Mouse (Mus musculus) frontal cortex, postnatal 14 days (tissue): Measurements from ENCODE around the gene Nfe2l1.
"Not testable (repeated sequence)": the region's sequence is repeated elsewhere in the genome, so short reads cannot be mapped to it uniquely, and the experiment has no call there.

Experiments
- DNase-seq, 2 experiments: peaks; one replicate each; pipeline ENCODE4 v3.0.0; 2022; ENCODE audit warnings: low spot score in 2 of 2

Gene Nfe2l1

DNA sequence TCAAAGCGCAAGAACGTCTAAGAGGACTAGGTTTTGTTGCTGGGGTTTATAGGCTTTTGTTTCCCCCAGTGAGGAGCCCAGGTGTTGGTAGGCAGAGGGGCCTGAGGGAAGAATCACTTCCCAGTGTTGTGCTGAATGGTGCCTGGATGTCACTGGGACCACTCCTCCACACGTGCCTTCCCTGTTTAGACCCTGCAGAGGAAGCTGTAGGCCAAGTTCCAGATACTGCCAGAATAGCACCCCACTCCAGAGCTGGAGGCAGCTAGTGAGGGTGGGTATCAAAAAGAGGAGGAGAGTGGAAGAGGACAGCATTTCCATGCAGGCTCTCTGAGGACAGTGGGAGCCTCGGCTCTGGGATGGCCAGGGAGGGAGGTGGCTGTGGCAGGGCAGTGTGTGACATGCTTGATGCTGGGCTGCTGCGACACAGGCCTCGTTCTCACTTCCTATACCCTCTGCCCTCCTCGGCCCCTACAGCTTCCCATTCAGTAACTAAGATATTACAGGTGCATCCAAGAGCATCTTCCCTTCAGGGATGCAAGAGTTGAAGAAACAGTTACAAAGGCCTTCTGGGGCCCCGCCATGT lies 11.5 kb downstream of the Nfe2l1 start:
- DNase-seq, result no peak

DNA sequence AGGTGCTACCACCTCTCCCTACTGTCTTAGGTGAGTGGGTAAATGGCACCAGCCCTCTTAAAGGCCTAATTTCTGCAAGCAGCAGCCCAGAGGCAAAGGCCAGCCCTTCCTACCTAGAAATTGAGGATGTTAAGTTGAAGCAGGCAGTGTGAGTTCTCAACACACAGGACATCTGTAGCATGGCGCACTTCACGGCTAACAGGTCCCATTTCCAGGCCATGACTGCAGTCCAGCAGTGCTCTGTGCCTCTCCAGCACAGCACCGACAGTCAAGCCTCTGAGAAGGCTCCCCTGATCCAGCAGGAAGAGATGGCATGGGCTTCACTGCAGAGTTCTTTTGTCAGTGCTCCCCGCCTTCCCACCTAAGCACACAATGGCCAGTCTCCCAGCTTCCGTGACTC lies 12.8 kb downstream of the Nfe2l1 start:
- no peak for DNase-seq

DNA sequence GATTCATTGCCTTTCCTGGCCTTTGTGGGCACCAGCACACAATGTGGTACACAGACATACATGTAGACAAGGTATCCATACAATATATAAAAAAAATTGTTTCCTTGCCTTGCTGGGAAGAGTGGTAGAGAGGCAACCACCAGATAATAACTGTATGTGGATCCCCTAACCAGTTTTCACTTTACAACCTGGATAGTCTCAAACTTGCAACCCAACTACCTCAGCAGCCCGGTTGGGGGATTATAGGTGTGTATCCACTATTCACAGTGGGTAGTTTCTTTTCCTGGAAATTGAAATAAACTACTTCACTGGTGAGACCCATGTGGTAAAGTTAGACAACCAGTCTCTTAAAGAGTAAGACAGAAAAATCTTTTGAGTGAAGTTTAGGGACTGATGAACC lies 13.3 kb downstream of the Nfe2l1 start:
- DNase-seq, result no peak

DNA sequence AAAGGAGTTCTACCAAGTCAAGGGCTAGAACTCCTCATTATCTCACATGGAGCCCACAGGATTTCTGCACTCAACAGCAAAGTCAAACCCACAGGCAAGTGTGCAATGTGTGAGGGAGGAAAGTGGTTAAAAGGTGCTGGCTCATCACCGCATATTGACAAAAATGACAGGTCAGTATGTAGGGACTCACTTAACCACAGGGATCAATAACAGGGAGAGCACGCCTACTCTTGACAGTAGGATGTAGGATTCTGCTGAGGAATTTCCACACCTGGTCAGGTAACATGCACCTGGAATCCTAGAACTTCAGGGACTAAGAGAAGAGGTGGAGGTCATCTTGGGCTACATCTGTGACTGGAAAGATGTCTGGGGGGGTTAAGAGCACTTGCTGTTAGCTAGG lies 13.9 kb downstream of the Nfe2l1 start:
- DNase-seq, result no peak

DNA sequence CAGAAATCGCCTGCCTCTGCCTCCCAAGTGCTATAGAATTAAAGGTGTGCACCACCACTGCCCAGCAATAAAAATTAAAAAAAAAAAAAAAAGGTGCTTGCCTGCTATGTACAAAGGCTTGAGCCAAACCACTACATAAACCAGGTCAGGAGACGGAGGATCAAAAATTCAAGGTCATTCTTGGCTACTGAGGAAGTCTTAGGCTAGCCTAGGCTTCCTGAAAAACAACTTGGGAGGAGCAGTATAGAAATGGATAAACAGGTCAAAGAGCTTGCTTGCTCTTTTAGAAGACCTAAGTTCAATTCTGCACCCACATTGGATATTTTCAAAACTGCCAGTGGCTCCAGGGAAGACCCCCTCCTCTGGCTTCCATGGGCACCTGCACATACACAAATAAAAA lies 15.3 kb downstream of the Nfe2l1 start:
- DNase-seq, result no peak

DNA sequence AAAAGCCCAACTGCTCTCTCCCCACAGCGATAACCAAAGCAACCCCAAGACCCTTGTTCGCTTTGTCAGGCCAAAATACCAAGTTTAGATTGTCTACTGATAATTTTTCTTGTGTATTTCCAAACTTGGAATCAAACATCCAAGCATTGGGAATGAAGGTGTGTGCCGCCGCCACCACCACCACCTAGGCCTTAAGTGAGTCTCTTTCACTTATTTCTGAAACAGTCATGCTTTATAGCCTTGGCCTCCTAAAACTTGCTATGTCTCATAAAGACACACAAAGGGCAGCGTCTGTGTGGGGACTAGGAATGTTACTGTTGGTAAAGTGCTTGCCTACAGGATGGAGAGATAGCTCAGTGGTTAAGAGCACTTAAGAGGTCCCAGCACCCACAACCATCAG lies 15.8 kb downstream of the Nfe2l1 start:
- DNase-seq, result no peak

DNA sequence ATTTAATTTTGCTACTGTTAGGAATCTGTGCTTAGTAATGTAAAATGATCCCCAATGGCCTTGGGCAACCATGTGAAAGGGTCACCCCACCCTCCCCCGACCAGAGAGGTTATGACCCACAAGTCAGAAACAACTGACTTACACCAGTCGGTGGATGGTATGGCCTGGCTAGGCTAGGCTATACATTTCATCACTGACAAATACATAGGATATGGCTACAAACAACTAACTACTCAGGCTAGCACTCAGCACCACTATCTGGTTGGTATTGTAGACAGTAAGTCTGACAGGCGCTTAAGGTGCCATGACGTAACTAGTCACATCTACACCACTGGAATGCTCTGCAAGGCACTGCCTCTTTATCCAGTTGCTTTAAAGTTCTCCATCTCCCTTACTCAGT lies 16.3 kb downstream of the Nfe2l1 start:
- no peak for DNase-seq

DNA sequence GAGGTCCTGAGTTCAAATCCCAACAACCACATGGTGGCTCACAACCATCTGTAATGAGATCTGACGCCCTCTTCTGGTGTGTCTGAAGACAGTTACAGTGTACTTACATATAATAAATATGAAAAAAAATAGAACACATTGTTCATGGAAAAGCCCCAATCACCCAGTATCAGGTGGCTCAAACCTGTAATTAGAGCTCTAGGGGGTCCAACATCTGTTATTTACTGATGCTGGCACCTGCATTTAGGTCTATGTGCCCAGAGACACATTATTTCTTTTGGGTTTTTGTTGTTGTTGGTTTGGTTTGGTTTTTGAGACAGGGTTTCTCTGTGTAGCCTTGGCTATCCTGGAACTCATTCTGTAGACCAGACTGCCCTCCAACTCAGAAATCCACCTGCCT lies 18.6 kb downstream of the Nfe2l1 start:
- DNase-seq, result not testable (repeated sequence)

DNA sequence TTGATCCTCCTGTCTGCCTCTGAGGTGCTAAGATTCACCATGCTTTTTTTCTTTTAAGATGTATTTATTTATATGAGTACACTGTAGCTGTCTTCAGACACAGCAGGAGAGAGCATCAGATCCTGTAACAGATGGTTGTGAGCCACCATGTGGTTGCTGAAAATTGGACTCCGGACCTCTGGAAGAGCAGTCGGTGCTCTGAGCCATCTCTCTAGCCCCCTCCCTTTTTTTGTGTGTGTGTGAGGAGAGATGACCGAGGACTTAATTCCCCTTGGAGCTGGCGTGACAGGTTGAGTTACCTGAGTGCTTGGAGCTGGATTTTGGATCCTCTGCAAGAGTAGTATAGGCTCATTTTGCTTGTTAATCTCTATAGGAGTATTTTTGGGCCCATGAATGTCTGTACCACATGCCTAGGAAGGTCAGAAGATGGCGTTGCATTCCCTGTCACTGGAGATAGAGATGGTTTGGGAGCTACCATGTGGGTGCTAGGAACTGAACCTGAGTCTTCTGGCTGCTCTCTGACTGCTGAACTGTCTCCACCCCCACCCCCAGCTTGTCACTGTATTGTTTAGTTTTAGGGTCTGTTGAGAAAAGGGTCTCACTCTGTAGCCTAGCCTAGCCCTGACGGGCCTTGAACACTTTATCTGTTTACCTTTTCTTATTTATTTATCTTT lies 20.1 kb downstream of the Nfe2l1 start:
- no peak for DNase-seq

DNA sequence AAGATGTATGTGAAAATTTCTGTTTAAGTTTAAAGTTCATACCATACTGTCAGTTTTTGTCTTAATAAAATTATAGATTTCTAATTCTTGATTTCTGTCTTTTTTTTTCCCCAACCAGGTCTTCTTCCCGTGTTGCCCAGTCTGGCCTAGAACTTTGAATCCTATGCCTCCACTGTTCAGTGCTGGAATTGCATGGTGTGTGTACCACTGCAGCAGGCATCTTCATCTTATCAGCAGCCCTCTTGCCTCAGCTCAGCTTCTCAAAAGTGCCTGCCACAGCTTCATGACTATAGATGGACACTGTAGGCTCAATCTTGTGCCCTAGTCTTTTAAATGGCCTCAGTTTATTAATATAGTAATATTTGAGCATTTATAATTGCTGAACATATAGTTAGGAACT lies 21.7 kb downstream of the Nfe2l1 start:
- DNase-seq, result no peak

DNA sequence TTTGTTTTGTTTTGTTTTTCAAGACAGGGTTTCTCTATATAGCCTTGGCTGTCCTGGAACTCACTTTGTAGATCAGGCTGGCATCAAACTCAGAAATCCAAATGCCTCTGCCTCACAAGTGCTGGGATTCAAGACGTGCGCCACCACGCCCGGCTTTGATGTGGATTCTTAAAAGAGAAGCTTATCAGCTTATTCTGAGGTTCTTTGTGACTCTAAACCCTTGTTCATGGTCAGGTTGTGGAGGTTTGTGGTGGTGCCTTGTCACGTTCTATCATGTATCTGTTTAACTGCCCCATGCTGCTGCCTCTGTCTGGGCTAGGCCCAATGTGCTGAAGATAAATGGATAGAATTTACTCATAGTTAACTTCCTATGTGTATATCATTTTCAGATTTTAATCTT lies 24.2 kb downstream of the Nfe2l1 start:
- no peak for DNase-seq

DNA sequence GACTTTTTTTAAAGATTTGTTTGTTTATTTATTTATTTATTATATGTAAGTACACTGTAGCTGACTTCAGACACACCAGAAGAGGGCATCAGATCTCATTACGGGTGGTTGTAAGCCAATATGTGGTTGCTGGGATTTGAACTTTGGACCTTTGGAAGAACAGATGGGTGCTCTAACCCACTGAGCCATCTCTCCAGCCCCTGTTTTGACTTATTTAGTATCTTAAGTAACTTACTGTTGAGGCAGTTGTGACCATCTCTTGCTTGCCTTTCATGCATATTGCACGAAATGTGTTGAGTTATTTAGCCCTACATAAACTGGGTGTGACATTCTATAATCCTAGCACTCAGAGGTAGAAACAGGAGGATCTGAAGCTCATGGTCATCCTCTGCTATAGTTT lies 30.3 kb downstream of the Nfe2l1 start:
- DNase-seq, result no peak

DNA sequence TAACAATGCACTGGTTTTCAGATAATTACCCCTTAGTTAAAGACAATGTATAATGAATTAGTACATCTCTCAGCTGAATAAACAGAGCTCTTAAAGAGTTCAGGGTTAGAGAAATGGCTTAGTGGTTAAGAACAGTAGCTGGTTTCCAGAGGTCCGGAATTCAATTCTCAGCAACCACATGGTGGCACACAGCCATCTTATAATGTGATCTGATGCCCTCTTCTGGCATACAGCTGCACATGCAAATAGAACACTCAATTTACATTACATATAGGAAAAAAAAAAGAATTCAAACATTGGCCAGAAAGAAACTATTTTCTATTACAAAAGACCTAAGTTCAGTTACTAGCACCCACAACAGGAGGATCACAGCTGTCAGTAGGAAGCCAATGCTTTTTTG lies 33.2 kb downstream of the Nfe2l1 start:
- no peak for DNase-seq

DNA sequence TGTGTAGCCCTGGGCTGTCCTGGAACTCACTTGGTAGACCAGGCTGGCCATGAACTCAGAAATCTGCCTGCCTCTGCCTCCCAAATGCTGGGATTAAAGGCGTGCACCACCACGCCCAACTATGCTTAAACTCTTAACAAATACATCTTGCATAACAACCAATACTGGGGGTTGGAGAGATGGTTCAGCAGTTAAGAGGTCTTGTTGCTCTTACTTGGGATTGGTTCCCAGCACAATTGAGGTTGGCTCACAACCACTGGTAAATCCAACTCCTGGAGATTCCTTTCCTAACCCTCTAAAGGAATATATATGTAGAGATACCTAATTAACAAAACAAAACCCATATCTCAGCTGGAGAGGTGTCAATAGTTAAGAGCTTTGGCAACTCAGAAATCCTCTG lies 33.7 kb downstream of the Nfe2l1 start:
- DNase-seq, result no peak

DNA sequence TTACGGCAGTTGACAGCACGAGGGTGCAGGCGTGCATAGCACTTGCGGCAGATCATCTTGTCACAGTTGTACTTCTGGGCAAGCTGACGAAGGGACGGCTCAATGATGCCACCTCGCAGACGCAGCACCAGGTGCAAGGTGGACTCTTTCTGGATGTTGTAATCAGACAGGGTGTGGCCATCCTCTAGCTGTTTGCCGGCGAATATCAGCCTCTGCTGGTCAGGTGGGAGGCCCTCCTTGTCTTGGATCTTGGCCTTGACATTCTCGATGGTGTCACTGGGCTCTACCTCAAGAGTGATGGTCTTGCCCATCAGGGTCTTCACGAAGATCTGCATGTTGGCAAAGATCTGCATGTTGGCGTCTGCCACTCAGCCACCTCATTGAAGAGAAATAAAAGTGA lies 34.3 kb downstream of the Nfe2l1 start:
- DNase-seq, result no peak

DNA sequence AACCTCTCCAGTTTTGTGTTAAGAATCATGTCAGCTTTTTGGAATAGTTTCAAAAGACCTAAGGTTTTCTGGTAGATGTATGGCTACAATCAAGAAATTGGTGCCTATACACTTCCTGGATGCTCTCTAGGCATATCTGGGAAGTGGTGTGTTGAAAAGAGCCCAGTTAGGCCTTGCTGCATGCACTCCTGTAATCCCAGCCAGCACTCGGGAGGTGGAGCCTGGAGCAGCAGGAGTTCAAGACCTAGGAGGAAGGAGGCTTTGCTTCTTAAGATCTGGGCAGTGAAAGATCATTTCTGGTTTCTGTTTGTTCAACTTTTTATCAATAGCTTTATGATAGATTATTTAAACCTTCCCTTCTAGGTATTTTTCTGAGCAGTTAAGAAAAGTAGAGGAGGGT lies 39.1 kb downstream of the Nfe2l1 start:
- DNase-seq, result no peak

DNA sequence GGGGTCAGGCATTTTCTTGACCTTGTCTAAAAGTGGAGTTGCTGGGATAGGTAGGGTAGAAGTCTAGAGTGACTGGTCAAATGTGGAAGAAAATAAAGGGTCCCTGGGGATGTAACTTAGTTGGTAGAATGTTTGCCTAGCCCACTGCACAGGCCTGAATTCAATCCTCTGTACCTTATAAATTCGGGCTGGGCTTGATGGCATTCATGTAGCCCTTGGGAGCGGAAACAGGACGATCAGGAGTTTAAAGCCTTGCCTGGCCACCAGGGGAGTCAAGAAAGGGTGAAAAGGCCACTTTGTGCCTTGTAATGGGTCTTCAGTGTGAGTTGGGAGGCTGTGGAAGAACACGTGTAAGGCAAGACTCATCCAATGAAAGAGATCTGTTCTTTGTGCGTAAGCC lies 39.8 kb downstream of the Nfe2l1 start:
- no peak for DNase-seq

DNA sequence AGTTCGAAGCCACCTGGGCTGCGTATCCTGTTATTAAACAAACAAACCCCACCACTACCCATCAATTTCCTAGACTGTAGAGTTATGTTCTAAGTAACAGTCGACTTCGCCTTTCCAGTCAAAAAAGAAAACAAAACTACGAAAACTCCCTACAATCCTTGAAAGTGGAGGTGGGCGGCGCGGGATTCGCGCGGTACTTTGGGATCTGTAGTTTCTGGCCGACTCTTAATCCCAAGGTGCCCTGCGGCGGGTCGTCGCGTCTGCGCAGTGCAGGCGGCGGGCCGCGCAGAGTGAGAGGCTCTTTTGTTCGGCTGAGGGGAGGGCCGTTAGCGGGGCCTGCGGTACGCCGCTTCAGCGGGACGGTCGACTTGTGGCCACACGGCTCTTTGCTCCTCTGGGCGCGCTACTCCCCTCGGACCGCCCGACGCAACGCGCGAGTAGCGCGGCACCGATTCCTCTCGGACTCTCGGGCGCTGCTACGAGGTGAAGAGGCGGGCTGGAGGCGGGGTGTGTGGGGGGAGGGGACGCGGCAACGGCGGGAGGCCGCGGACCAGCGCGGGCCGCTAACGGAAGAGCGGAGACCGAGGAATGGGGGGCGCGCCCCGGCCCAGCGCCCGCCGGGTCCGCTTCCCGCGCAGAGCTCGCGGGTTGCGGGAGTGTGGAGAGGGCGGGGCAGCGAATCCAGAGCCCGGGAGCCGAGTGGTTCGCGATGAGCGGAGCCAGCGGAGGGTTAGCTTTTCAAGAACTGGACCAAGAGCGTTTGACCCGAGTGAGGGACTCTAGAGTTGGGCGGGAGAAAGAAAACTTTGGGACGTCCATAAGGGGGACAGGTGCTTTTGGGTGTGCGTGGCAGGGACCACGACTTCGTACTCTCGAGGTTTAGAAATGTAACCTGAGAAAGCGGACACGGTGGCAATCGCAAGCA lies 40.6 kb downstream of the Nfe2l1 start, which contains the start of gene Cbx1:
Cbx1 (plus strand) TSS at position 257 of the 925 bp plus-strand sequence.
- DNase-seq, result peak; percentile 84 to 89

DNA sequence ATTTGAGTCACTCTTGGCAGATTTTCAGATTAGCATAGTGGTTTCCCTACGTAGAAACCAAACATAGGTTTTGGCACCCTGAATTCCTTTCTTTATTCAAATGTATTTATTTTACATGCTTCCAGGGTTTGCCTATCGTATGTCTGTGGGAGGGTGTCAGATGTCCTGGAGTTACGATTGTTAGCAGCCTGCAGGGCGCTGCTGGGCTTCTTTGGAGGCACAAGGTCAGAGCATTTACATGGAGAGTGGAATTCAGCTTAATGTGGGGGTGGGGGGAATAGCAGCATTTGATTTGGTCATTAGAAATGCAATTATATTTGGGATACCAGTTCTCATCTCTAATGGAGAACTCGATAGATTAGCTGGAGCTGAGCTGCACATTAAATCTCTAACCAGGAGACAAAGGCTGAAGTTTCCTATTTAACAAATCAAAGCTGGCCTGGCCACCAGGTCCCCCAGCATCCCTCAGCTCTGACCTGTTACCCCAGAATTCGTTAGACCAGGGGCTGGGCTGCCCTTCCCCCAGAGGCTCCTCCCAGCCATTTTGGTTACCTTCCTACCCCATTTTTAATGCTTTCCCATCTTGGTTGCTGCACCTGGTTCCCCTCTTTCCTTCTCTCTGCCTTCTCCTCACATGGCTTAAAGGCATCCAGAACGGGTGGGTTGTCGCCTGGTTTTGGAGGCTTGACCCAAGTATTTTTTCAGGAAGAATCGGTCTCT lies 42.9 kb downstream of the Nfe2l1 start:
- DNase-seq, result no peak

DNA sequence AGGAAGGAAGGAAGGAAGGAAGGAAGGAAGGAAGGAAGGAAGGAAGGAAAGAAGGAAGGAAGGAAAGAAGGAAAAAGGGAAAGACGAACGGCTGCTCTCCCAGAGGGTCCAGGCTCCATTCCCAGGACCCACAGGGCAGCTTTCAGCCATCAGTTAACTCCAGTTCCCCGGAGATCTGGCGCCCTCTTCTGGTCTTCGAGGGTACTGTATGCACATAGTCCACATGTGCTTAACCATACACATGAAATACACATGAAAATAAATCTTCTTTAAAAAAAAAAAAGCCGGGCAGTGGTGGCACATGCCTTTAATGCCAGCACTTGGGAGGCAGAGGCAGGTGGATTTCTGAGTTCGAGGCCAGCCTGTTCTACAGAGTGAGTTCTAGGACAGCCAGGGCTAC lies 44.9 kb downstream of the Nfe2l1 start:
- DNase-seq, result peak in 1 of 2 experiments; percentile 52

DNA sequence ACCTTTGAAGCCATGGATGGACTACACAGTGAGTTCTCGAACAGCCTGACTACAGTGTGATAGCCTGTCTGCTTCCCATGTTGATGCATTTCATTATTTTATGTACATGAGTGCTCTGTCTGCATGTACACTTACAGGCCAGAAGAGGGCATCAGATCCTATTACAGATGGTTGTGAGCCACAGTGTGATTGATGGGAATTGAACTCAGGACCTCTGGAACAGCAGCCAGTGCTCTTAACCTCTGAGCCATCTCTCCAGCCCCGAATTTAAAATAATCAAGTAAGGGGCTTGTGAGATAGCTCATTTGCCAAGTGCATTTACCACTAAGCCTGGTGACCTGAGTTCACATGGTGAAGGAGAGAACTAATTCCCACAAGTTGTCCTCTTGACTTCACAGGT lies 48.3 kb downstream of the Nfe2l1 start:
- no peak for DNase-seq

DNA sequence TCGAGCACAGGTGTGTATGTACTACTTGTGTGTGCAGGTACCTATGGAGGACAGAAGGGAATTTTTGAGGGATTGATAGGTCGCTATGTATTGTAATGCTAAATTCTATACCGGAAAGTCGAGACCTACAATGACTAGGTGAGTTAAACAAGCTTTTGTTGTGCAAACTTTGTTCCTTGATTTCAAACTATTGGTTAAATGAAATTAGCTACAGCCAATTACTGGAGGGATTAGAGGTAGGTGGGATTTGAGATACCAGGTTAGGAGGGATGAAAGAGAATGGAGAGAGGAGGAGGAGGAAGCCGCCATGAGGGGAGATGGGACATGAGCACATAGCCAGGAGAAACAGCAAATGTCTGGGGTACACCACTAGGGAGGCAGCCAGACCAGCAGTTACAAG lies 49.5 kb downstream of the Nfe2l1 start:
- no peak for DNase-seq
